Mouse (Mus musculus): ENCODE data around the gene BC025446. TPM values are rescaled to one million over a fixed set of nuclear protein-coding genes. Genes with fewer than 3 reads are reported as not detected.
A peak's percentile ranks its signal among the peaks of the same experiment; 100 is the strongest.
"Not testable (repeated sequence)": the region's sequence is repeated elsewhere in the genome, so short reads cannot be mapped to it uniquely, and the experiment has no call there.

BC025446 gene
- polyA plus RNA-seq (2015; fragmentation: Nextera tagmentation; extraction: Ambion mirVana) = 6.3 and 10.5 TPM in 2 replicates

GRCm38 (mm10) chr15:75215778-75216691 lies at the start of gene BC025446:
TSS of gene BC025446 (plus strand) at chr15:75216376.
- no peak within 1 kb of the TSS for H3K4me3 ChIP-seq (replicated peaks)
- H3K27me3 ChIP-seq (replicated peaks) = no peaks in the 10 kb centered on the region
- H3K9ac ChIP-seq = no peak within 1 kb of the TSS
- whole genome bisulfite sequencing = 59% methylated on average over 7 of the region's 7 CpGs
- H3K4me2 ChIP-seq = no peak within 1 kb of the TSS
- H3K4me1 ChIP-seq = no peaks in the 10 kb centered on the region
- H3K36me3 ChIP-seq = no peaks in the 10 kb centered on the region
- H3K9me3 ChIP-seq = no peaks in the 10 kb centered on the region
- no peak within 1 kb of the TSS for H3K27ac ChIP-seq
- ATAC-seq (ENCODE audit: insufficient read depth, low FRiP score, low read depth) = peak; percentile 53; the same call in 1 of the 2 replicates

- no peaks in the 10 kb centered on the region for H3K27me3 ChIP-seq (replicated peaks)
- no peaks in the 10 kb centered on the region for H3K4me1 ChIP-seq
- no peak overlapping the region for H3K4me2 ChIP-seq
- H3K9ac ChIP-seq = no peak overlapping the region
- H3K36me3 ChIP-seq = no peaks in the 10 kb centered on the region
- ATAC-seq (ENCODE audit: insufficient read depth, low FRiP score, low read depth) = no peak
- H3K4me3 ChIP-seq (replicated peaks) = no peak overlapping the region
- H3K27ac ChIP-seq = no peak overlapping the region
- WGBS = 50% methylated on average over 1 of the region's 1 CpGs
- H3K9me3 ChIP-seq = no peaks in the 10 kb centered on the region
Measured at GRCm38 (mm10) chr15:75175506-75175905, 40.7 kb upstream of the BC025446 start.

- no peaks in the 10 kb centered on the region for H3K36me3 ChIP-seq
- 29% methylated on average over 2 of the region's 2 CpGs for WGBS
- ATAC-seq (ENCODE audit: insufficient read depth, low FRiP score, low read depth) = no peak
Measured at GRCm38 (mm10) chr15:75186291-75186690, 29.9 kb upstream of the BC025446 start.

GRCm38 (mm10) chr15:75189116-75189515 lies 27.1 kb upstream of the BC025446 start:
- ATAC-seq (ENCODE audit: insufficient read depth, low FRiP score, low read depth) = no peak

More at GRCm38 (mm10) chr15:75186291-75186690, 29.9 kb upstream of the BC025446 start:
- Histone ChIP-seq H3K4me2 (no peak overlapping the region), H3K9ac (no peak overlapping the region), H3K9me3 (no peaks in the 10 kb centered on the region), H3K27me3 (replicated peaks) (no peaks in the 10 kb centered on the region), H3K4me1 (no peaks in the 10 kb centered on the region), H3K27ac (no peak overlapping the region), H3K4me3 (replicated peaks) (no peak overlapping the region)

GRCm38 (mm10) chr15:75190560-75190959 lies 25.6 kb upstream of the BC025446 start:
- not testable (repeated sequence) for ATAC-seq (ENCODE audit: insufficient read depth, low FRiP score, low read depth); H3K36me3 ChIP-seq; H3K4me1 ChIP-seq; H3K27me3 ChIP-seq (replicated peaks); H3K4me3 ChIP-seq (replicated peaks); H3K27ac ChIP-seq; H3K9ac ChIP-seq; H3K4me2 ChIP-seq; H3K9me3 ChIP-seq
- 0% methylated on average over 1 of the region's 3 CpGs for WGBS

More at GRCm38 (mm10) chr15:75189116-75189515, 27.1 kb upstream of the BC025446 start:
- Histone ChIP-seq H3K4me2 (no peak overlapping the region), H3K9ac (no peak overlapping the region), H3K4me1 (no peaks in the 10 kb centered on the region), H3K27me3 (replicated peaks) (no peaks in the 10 kb centered on the region), H3K4me3 (replicated peaks) (no peak overlapping the region), H3K27ac (no peak overlapping the region), H3K36me3 (no peaks in the 10 kb centered on the region), H3K9me3 (no peaks in the 10 kb centered on the region)
- WGBS = 63% methylated on average over 2 of the region's 2 CpGs

- Histone ChIP-seq H3K36me3 (no peaks in the 10 kb centered on the region), H3K4me1 (no peaks in the 10 kb centered on the region), H3K4me3 (replicated peaks) (no peak overlapping the region), H3K9ac (no peak overlapping the region), H3K9me3 (no peaks in the 10 kb centered on the region), H3K27me3 (replicated peaks) (no peaks in the 10 kb centered on the region), H3K4me2 (no peak overlapping the region), H3K27ac (no peak overlapping the region)
- 74% methylated on average over 1 of the region's 1 CpGs for WGBS
- ATAC-seq (ENCODE audit: insufficient read depth, low FRiP score, low read depth) = no peak
Measured at GRCm38 (mm10) chr15:75216831-75217230, 655 bp downstream of the BC025446 start.

GRCm38 (mm10) chr15:75221942-75222341 lies 5.8 kb downstream of the BC025446 start:
- no peaks in the 10 kb centered on the region for H3K4me1 ChIP-seq
- H3K4me3 ChIP-seq (replicated peaks) = no peak overlapping the region
- H3K9me3 ChIP-seq = no peaks in the 10 kb centered on the region
- no peaks in the 10 kb centered on the region for H3K36me3 ChIP-seq
- no peak overlapping the region for H3K27ac ChIP-seq
- no peaks in the 10 kb centered on the region for H3K27me3 ChIP-seq (replicated peaks)
- no peak for ATAC-seq (ENCODE audit: insufficient read depth, low FRiP score, low read depth)
- H3K9ac ChIP-seq = no peak overlapping the region
- no peak overlapping the region for H3K4me2 ChIP-seq

GRCm38 (mm10) chr15:75237736-75238288 lies 21.6 kb downstream of the BC025446 start:
- Histone ChIP-seq H3K27me3 (replicated peaks) (no peaks in the 10 kb centered on the region), H3K27ac (no peak overlapping the region), H3K4me1 (no peaks in the 10 kb centered on the region), H3K9me3 (no peaks in the 10 kb centered on the region), H3K4me2 (no peak overlapping the region), H3K9ac (no peak overlapping the region), H3K36me3 (no peaks in the 10 kb centered on the region), H3K4me3 (replicated peaks) (no peak overlapping the region)
- 73% methylated on average over 3 of the region's 3 CpGs for WGBS
- no peak for ATAC-seq (ENCODE audit: insufficient read depth, low FRiP score, low read depth)

GRCm38 (mm10) chr15:75240558-75240957 lies 24.4 kb downstream of the BC025446 start:
- Histone ChIP-seq H3K4me2 (no peak overlapping the region), H3K9ac (no peak overlapping the region), H3K4me1 (no peaks in the 10 kb centered on the region), H3K27me3 (replicated peaks) (no peaks in the 10 kb centered on the region), H3K36me3 (no peaks in the 10 kb centered on the region), H3K9me3 (no peaks in the 10 kb centered on the region), H3K4me3 (replicated peaks) (no peak overlapping the region), H3K27ac (no peak overlapping the region)
- ATAC-seq (ENCODE audit: insufficient read depth, low FRiP score, low read depth) = no peak
- 46% methylated on average over 2 of the region's 2 CpGs for WGBS

GRCm38 (mm10) chr15:75242756-75243640 lies 26.8 kb downstream of the BC025446 start:
- WGBS = 67% methylated on average over 3 of the region's 3 CpGs
- no peak for ATAC-seq (ENCODE audit: insufficient read depth, low FRiP score, low read depth)
- H3K27ac ChIP-seq = no peak overlapping the region

GRCm38 (mm10) chr15:75254671-75255070 lies 38.5 kb downstream of the BC025446 start:
- no peak for ATAC-seq (ENCODE audit: insufficient read depth, low FRiP score, low read depth)
- H3K9me3 ChIP-seq = no peaks in the 10 kb centered on the region
- H3K9ac ChIP-seq = no peak overlapping the region
- H3K27me3 ChIP-seq (replicated peaks) = no peaks in the 10 kb centered on the region
- no peaks in the 10 kb centered on the region for H3K4me1 ChIP-seq
- no peaks in the 10 kb centered on the region for H3K36me3 ChIP-seq
- WGBS = 81% methylated on average over 3 of the region's 3 CpGs
- no peak overlapping the region for H3K4me2 ChIP-seq
- no peak overlapping the region for H3K4me3 ChIP-seq (replicated peaks)
- H3K27ac ChIP-seq = no peak overlapping the region

More at GRCm38 (mm10) chr15:75242756-75243640, 26.8 kb downstream of the BC025446 start:
- Histone ChIP-seq H3K9ac (no peak overlapping the region), H3K4me1 (no peaks in the 10 kb centered on the region), H3K36me3 (no peaks in the 10 kb centered on the region), H3K9me3 (no peaks in the 10 kb centered on the region), H3K27me3 (replicated peaks) (no peaks in the 10 kb centered on the region), H3K4me2 (no peak overlapping the region), H3K4me3 (replicated peaks) (no peak overlapping the region)

All from stomach, embryonic 15.5 days (tissue).